Mouse (Mus musculus) embryonic facial prominence, embryonic 12.5 days (tissue): ENCODE measurements at regions not wholly inside any gene's neighbourhood (a gene's known extent, or its start where the extent isn't known, plus 50 kb on each side); places are given as distances from the start of the nearest gene placed in this dataset.
"Not testable (repeated sequence)": the region's sequence is repeated elsewhere in the genome, so short reads cannot be mapped to it uniquely, and the experiment has no call there.

Source experiments
- ATAC-seq: fragments of 200-750 bp; cut with Nextera tagmentation; 2 replicates; pipeline ENCODE4 v1.8.0; 2017; ENCODE audit not compliant: insufficient number of reproducible peaks, insufficient read depth, low FRiP score, low TSS enrichment
- H3K27ac ChIP-seq: fragments of 300-500 bp; sonication (generic); 2 replicates; pipeline ENCODE4 v1.5.1; 2016; ENCODE audit warnings: mild to moderate bottlenecking
- H3K27me3 ChIP-seq: fragments of 300-500 bp; sonication (generic); 2 replicates; pipeline ENCODE4 v1.6.1; 2016; ENCODE audit warnings: mild to moderate bottlenecking, moderate library complexity
- H3K36me3 ChIP-seq: fragments of 300-500 bp; sonication (generic); 2 replicates; pipeline ENCODE4 v1.6.1; 2016; ENCODE audit warnings: mild to moderate bottlenecking
- H3K4me1 ChIP-seq: fragments of 300-500 bp; sonication (generic); 2 replicates; pipeline ENCODE4 v1.6.1; 2016
- H3K4me2 ChIP-seq: fragments of 300-500 bp; sonication (generic); replicated peaks from 2 replicates; pipeline ENCODE4 v1.6.1; 2016; ENCODE audit warnings: mild to moderate bottlenecking, moderate library complexity
- H3K4me3 ChIP-seq: fragments of 300-500 bp; sonication (generic); 2 replicates; pipeline ENCODE4 v1.5.1; 2016; ENCODE audit warnings: mild to moderate bottlenecking
- H3K9ac ChIP-seq: fragments of 300-500 bp; sonication (generic); 2 replicates; pipeline ENCODE4 v1.6.1; 2016; ENCODE audit warnings: mild to moderate bottlenecking, moderate library complexity
- H3K9me3 ChIP-seq: fragments of 300-500 bp; sonication (generic); 2 replicates; pipeline ENCODE4 v1.6.1; 2016; ENCODE audit warnings: mild to moderate bottlenecking, moderate library complexity
- WGBS: fragments of 180-500 bp; shearing (Covaris S2); methylation state at CpG from one replicate; pipeline ENCODE4 v1.1.7; 2016; 5-methylcytosine and 5-hydroxymethylcytosine counted together

- ATAC-seq, result no peak
- Histone ChIP-seq H3K27ac (no peak overlapping the region), H3K36me3 (no peaks in the 10 kb centered on the region)
Observed at GRCm38 (mm10) chr4:21464456-21464855, 221.3 kb downstream of the Prdm13 start.

GRCm38 (mm10) chr4:21441274-21441673 lies 244.5 kb downstream of the Prdm13 start:
- no peaks in the 10 kb centered on the region for H3K4me1 ChIP-seq
- H3K27ac ChIP-seq, result no peak overlapping the region
- H3K9me3 ChIP-seq, result no peaks in the 10 kb centered on the region
- H3K9ac ChIP-seq, result no peak overlapping the region
- H3K4me2 ChIP-seq, result no peak overlapping the region
- peak; percentile 22; the same call in 1 of the 2 replicates for ATAC-seq
- no peak overlapping the region for H3K4me3 ChIP-seq
- no peaks in the 10 kb centered on the region for H3K36me3 ChIP-seq
- no peaks in the 10 kb centered on the region for H3K27me3 ChIP-seq

More at GRCm38 (mm10) chr4:21464456-21464855, 221.3 kb downstream of the Prdm13 start:
- Histone ChIP-seq H3K4me3 (no peak overlapping the region), H3K4me2 (no peak overlapping the region), H3K27me3 (no peaks in the 10 kb centered on the region), H3K9me3 (no peaks in the 10 kb centered on the region), H3K9ac (no peak overlapping the region), H3K4me1 (no peaks in the 10 kb centered on the region)
- 88% methylated on average over 2 of the region's 2 CpGs for WGBS

- ATAC-seq, result no peak
- Histone ChIP-seq H3K4me3 (no peak overlapping the region), H3K36me3 (no peaks in the 10 kb centered on the region), H3K27ac (no peak overlapping the region), H3K9ac (no peak overlapping the region), H3K9me3 (no peaks in the 10 kb centered on the region), H3K4me2 (no peak overlapping the region), H3K27me3 (no peaks in the 10 kb centered on the region), H3K4me1 (no peaks in the 10 kb centered on the region)
- 24% methylated on average over 2 of the region's 2 CpGs for WGBS
Observed at GRCm38 (mm10) chr4:21436710-21437109, 249.1 kb downstream of the Prdm13 start.

GRCm38 (mm10) chr4:21407850-21408249 lies 277.9 kb downstream of the Prdm13 start:
- Histone ChIP-seq H3K27me3 (no peaks in the 10 kb centered on the region), H3K9me3 (no peaks in the 10 kb centered on the region), H3K27ac (no peak overlapping the region), H3K4me3 (no peak overlapping the region), H3K4me1 (no peaks in the 10 kb centered on the region), H3K4me2 (no peak overlapping the region), H3K9ac (no peak overlapping the region), H3K36me3 (no peaks in the 10 kb centered on the region)
- no peak for ATAC-seq

- ATAC-seq, result no peak
- no peak overlapping the region for H3K4me2 ChIP-seq
- H3K4me1 ChIP-seq, result no peaks in the 10 kb centered on the region
- no peaks in the 10 kb centered on the region for H3K9me3 ChIP-seq
- H3K4me3 ChIP-seq, result no peak overlapping the region
- WGBS, result 93% methylated on average over 1 of the region's 1 CpGs
- no peak overlapping the region for H3K9ac ChIP-seq
- H3K27ac ChIP-seq, result no peak overlapping the region
- H3K36me3 ChIP-seq, result no peaks in the 10 kb centered on the region
- H3K27me3 ChIP-seq, result no peaks in the 10 kb centered on the region
Observed at GRCm38 (mm10) chr4:21369314-21369713, 316.4 kb downstream of the Prdm13 start.

GRCm38 (mm10) chr4:21368234-21369021 lies 317.3 kb downstream of the Prdm13 start:
- 68% methylated on average over 11 of the region's 11 CpGs for WGBS
- Histone ChIP-seq H3K4me2 (no peak overlapping the region), H3K4me1 (no peaks in the 10 kb centered on the region), H3K4me3 (no peak overlapping the region), H3K9me3 (no peaks in the 10 kb centered on the region), H3K36me3 (no peaks in the 10 kb centered on the region), H3K27me3 (no peaks in the 10 kb centered on the region), H3K9ac (no peak overlapping the region), H3K27ac (no peak overlapping the region)
- no peak for ATAC-seq

- ATAC-seq, result no peak
- WGBS, result 48% methylated on average over 1 of the region's 1 CpGs
- no peak overlapping the region for H3K4me3 ChIP-seq
- H3K4me1 ChIP-seq, result no peaks in the 10 kb centered on the region
- H3K9me3 ChIP-seq, result no peaks in the 10 kb centered on the region
- no peak overlapping the region for H3K27ac ChIP-seq
- H3K4me2 ChIP-seq, result no peak overlapping the region
- no peak overlapping the region for H3K9ac ChIP-seq
- no peaks in the 10 kb centered on the region for H3K27me3 ChIP-seq
- no peaks in the 10 kb centered on the region for H3K36me3 ChIP-seq
Observed at GRCm38 (mm10) chr4:21321769-21322168, 364.0 kb downstream of the Prdm13 start.

- H3K27ac ChIP-seq, H3K4me2 ChIP-seq, H3K4me3 ChIP-seq, ATAC-seq, H3K27me3 ChIP-seq, H3K9ac ChIP-seq, H3K9me3 ChIP-seq, H3K36me3 ChIP-seq, H3K4me1 ChIP-seq: not testable (repeated sequence)
- WGBS, result 88% methylated on average over 2 of the region's 2 CpGs
Observed at GRCm38 (mm10) chr4:21309239-21309638, 376.5 kb downstream of the Prdm13 start.

- Histone ChIP-seq H3K27ac (no peak overlapping the region), H3K9ac (no peak overlapping the region), H3K9me3 (no peaks in the 10 kb centered on the region), H3K27me3 (no peaks in the 10 kb centered on the region), H3K36me3 (no peaks in the 10 kb centered on the region), H3K4me2 (no peak overlapping the region), H3K4me1 (no peaks in the 10 kb centered on the region), H3K4me3 (no peak overlapping the region)
- no peak for ATAC-seq
- 76% methylated on average over 3 of the region's 3 CpGs for whole genome bisulfite sequencing
Observed at GRCm38 (mm10) chr4:21307476-21308011, 378.2 kb downstream of the Prdm13 start.

GRCm38 (mm10) chr4:21300141-21300540 lies 385.6 kb downstream of the Prdm13 start:
- Histone ChIP-seq H3K36me3 (no peaks in the 10 kb centered on the region), H3K4me3 (no peak overlapping the region), H3K9me3 (no peaks in the 10 kb centered on the region), H3K4me2 (no peak overlapping the region), H3K27ac (no peak overlapping the region), H3K27me3 (no peaks in the 10 kb centered on the region), H3K9ac (no peak overlapping the region), H3K4me1 (no peaks in the 10 kb centered on the region)
- ATAC-seq, result no peak

- no peaks in the 10 kb centered on the region for H3K9me3 ChIP-seq
- H3K4me3 ChIP-seq, result no peak overlapping the region
- no peaks in the 10 kb centered on the region for H3K27me3 ChIP-seq
- 60% methylated on average over 2 of the region's 2 CpGs for WGBS
- no peak overlapping the region for H3K9ac ChIP-seq
- no peak for ATAC-seq
- no peaks in the 10 kb centered on the region for H3K36me3 ChIP-seq
- H3K4me1 ChIP-seq, result no peaks in the 10 kb centered on the region
- no peak overlapping the region for H3K27ac ChIP-seq
- H3K4me2 ChIP-seq, result no peak overlapping the region
Observed at GRCm38 (mm10) chr4:21267302-21267701, 418.5 kb downstream of the Prdm13 start.

GRCm38 (mm10) chr4:21266886-21267285 lies 418.9 kb downstream of the Prdm13 start:
- Histone ChIP-seq H3K4me3 (no peak overlapping the region), H3K4me1 (no peaks in the 10 kb centered on the region), H3K36me3 (no peaks in the 10 kb centered on the region), H3K4me2 (no peak overlapping the region), H3K27ac (no peak overlapping the region), H3K9ac (no peak overlapping the region), H3K9me3 (no peaks in the 10 kb centered on the region), H3K27me3 (no peaks in the 10 kb centered on the region)
- no peak for ATAC-seq
